Mouse (Mus musculus): ENCODE measurements at regions not wholly inside any gene's neighbourhood (a gene's known extent, or its start where the extent isn't known, plus 50 kb on each side); places are given as distances from the start of the nearest gene placed in this dataset.

DNA sequence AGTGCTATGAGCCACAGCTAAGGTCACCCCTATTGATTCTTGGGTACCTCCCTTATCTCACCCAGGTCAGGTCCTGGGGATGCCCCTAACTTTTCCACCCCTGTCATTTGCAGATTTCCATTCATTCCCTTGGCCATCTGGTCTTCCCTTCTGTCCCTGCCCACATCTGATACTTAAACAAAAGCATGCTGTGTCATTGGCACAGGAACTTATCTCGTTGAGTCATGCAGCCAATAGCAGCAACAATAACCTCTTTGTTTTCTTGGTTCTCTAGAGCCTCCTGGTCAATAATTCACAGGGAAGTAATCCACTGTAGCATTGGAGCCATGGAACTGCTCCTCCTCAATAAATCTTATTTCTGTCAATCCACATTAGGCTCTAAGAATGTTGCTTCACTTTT is 653.0 kb upstream of the Slc39a10 start:
- WGBS (ENCODE audit: insufficient replicate concordance), result 37% methylated on average over 1 of the region's 1 CpGs
- ATAC-seq (ENCODE audit: insufficient read depth) (no peak), DNase-seq (ENCODE audit: low read depth in 3 of 3, low spot score in 3 of 3) (no peak)
- no peaks in the 10 kb centered on the region for H3K36me3 ChIP-seq (replicated peaks; ENCODE audit: control insufficient read depth, insufficient read depth, low read depth)
- TF ChIP-seq EP300 (IDR thresholded peaks at IDR 0.05; ENCODE audit: low read depth) (no peak), CTCF (IDR thresholded peaks at IDR 0.05; ENCODE audit: low read depth) (no peak)
- H3K4me3 ChIP-seq (ENCODE audit: insufficient read depth in 1 of 2, low read depth in 2 of 2, low read length in 2 of 2), result no peak overlapping the region
- H3K27ac ChIP-seq, result no peak overlapping the region
- H3K27me3 ChIP-seq (ENCODE audit: control insufficient read depth, insufficient read depth, low read length), result no peaks in the 10 kb centered on the region
- no peaks in the 10 kb centered on the region for H3K4me1 ChIP-seq (replicated peaks; ENCODE audit: control insufficient read depth in 2 of 2, insufficient read depth in 2 of 2, low read length in 1 of 2)
- H3K9ac ChIP-seq (replicated peaks), result no peak overlapping the region
- H3K9me3 ChIP-seq (ENCODE audit: control insufficient read depth, low read length), result no peaks in the 10 kb centered on the region
- H3K4me2 ChIP-seq (ENCODE audit: low read depth), result no peak overlapping the region

- H3K36me3 ChIP-seq (replicated peaks; ENCODE audit: control insufficient read depth, insufficient read depth, low read depth), result no peaks in the 10 kb centered on the region
Observed at GRCm38 (mm10) chr1:47511426-47511825, 618.8 kb upstream of the Slc39a10 start.

DNA sequence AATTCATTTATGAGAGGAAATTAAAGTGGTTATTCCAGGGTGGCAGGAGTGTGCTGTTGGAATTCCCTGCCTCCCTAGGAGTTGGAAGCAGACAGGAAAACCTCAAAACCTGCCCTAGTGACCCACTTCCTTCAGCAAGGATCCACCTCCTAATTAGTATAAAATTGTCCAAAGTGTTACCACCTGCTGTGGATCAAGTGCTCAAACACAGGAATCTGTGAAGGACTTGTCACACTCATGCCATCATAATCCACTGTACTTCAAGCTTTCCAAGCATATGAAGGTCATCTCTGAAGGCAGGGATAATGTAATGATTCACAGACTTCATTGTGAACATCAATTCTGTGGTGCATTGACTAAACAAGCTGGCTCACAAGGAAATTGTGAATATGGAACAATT is 615.1 kb upstream of the Slc39a10 start:
- H3K4me2 ChIP-seq (ENCODE audit: low read depth), result no peak overlapping the region
- ATAC-seq (ENCODE audit: insufficient read depth) (no peak), DNase-seq (ENCODE audit: low read depth in 3 of 3, low spot score in 3 of 3) (no peak)
- TF ChIP-seq CTCF (IDR thresholded peaks at IDR 0.05; ENCODE audit: low read depth), result no peak
- no peak for TF ChIP-seq EP300 (IDR thresholded peaks at IDR 0.05; ENCODE audit: low read depth)
- no peaks in the 10 kb centered on the region for H3K4me1 ChIP-seq (replicated peaks; ENCODE audit: control insufficient read depth in 2 of 2, insufficient read depth in 2 of 2, low read length in 1 of 2)
- H3K27me3 ChIP-seq (ENCODE audit: control insufficient read depth, insufficient read depth, low read length), result no peaks in the 10 kb centered on the region
- H3K4me3 ChIP-seq (ENCODE audit: insufficient read depth in 1 of 2, low read depth in 2 of 2, low read length in 2 of 2), result no peak overlapping the region
- no peaks in the 10 kb centered on the region for H3K36me3 ChIP-seq (replicated peaks; ENCODE audit: control insufficient read depth, insufficient read depth, low read depth)
- no peak overlapping the region for H3K9ac ChIP-seq (replicated peaks)
- H3K9me3 ChIP-seq (ENCODE audit: control insufficient read depth, low read length), result no peaks in the 10 kb centered on the region
- no peak overlapping the region for H3K27ac ChIP-seq

More at GRCm38 (mm10) chr1:47511426-47511825, 618.8 kb upstream of the Slc39a10 start:
- Histone ChIP-seq H3K4me1 (replicated peaks; ENCODE audit: control insufficient read depth in 2 of 2, insufficient read depth in 2 of 2, low read length in 1 of 2) (no peaks in the 10 kb centered on the region), H3K4me3 (ENCODE audit: insufficient read depth in 1 of 2, low read depth in 2 of 2, low read length in 2 of 2) (no peak overlapping the region), H3K4me2 (ENCODE audit: low read depth) (no peak overlapping the region), H3K9ac (replicated peaks) (no peak overlapping the region), H3K9me3 (ENCODE audit: control insufficient read depth, low read length) (no peaks in the 10 kb centered on the region), H3K27me3 (ENCODE audit: control insufficient read depth, insufficient read depth, low read length) (no peaks in the 10 kb centered on the region), H3K27ac (no peak overlapping the region)
- ATAC-seq (ENCODE audit: insufficient read depth) (no peak), DNase-seq (ENCODE audit: low read depth in 3 of 3, low spot score in 3 of 3) (no peak)
- 70% methylated on average over 5 of the region's 5 CpGs for WGBS (ENCODE audit: insufficient replicate concordance)
- TF ChIP-seq EP300 (IDR thresholded peaks at IDR 0.05; ENCODE audit: low read depth) (no peak), CTCF (IDR thresholded peaks at IDR 0.05; ENCODE audit: low read depth) (no peak)

GRCm38 (mm10) chr1:47488581-47489204 is 596.0 kb upstream of the Slc39a10 start:
- ATAC-seq (ENCODE audit: insufficient read depth) (no peak), DNase-seq (ENCODE audit: low read depth in 3 of 3, low spot score in 3 of 3) (no peak)
- no peak overlapping the region for H3K9ac ChIP-seq (replicated peaks)
- WGBS (ENCODE audit: insufficient replicate concordance), result 57% methylated on average over 7 of the region's 7 CpGs
- no peaks in the 10 kb centered on the region for H3K36me3 ChIP-seq (replicated peaks; ENCODE audit: control insufficient read depth, insufficient read depth, low read depth)
- no peaks in the 10 kb centered on the region for H3K4me1 ChIP-seq (replicated peaks; ENCODE audit: control insufficient read depth in 2 of 2, insufficient read depth in 2 of 2, low read length in 1 of 2)
- H3K9me3 ChIP-seq (ENCODE audit: control insufficient read depth, low read length), result no peaks in the 10 kb centered on the region
- no peak overlapping the region for H3K27ac ChIP-seq
- H3K27me3 ChIP-seq (ENCODE audit: control insufficient read depth, insufficient read depth, low read length), result no peaks in the 10 kb centered on the region
- no peak overlapping the region for H3K4me3 ChIP-seq (ENCODE audit: insufficient read depth in 1 of 2, low read depth in 2 of 2, low read length in 2 of 2)
- no peak overlapping the region for H3K4me2 ChIP-seq (ENCODE audit: low read depth)
- no peak for TF ChIP-seq CTCF (IDR thresholded peaks at IDR 0.05; ENCODE audit: low read depth)
- no peak for TF ChIP-seq EP300 (IDR thresholded peaks at IDR 0.05; ENCODE audit: low read depth)

DNA sequence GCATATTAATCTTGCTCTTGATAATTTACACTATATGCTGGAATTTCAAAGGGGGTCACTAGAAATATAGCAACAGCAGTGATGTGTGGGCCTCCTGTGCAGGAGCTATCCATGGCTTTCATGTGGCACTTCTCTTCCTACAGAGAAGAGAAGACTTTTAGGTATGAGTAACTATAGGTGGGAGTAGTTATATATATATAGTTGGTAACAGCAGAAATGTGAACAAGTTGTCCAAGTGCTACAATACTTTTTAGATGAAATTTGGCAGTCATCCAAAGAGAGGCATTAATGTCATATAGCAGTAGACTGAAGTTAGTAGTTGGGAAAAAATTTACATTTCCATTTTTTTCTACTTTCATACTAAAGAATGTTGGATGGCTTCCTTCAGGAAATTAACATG is 593.4 kb upstream of the Slc39a10 start:
- Histone ChIP-seq H3K4me3 (ENCODE audit: insufficient read depth in 1 of 2, low read depth in 2 of 2, low read length in 2 of 2) (no peak overlapping the region), H3K27ac (no peak overlapping the region), H3K9ac (replicated peaks) (no peak overlapping the region), H3K36me3 (replicated peaks; ENCODE audit: control insufficient read depth, insufficient read depth, low read depth) (no peaks in the 10 kb centered on the region), H3K27me3 (ENCODE audit: control insufficient read depth, insufficient read depth, low read length) (no peaks in the 10 kb centered on the region), H3K4me1 (replicated peaks; ENCODE audit: control insufficient read depth in 2 of 2, insufficient read depth in 2 of 2, low read length in 1 of 2) (no peaks in the 10 kb centered on the region), H3K4me2 (ENCODE audit: low read depth) (no peak overlapping the region), H3K9me3 (ENCODE audit: control insufficient read depth, low read length) (no peaks in the 10 kb centered on the region)
- TF ChIP-seq CTCF (IDR thresholded peaks at IDR 0.05; ENCODE audit: low read depth), result no peak
- no peak for TF ChIP-seq EP300 (IDR thresholded peaks at IDR 0.05; ENCODE audit: low read depth)
- ATAC-seq (ENCODE audit: insufficient read depth) (no peak), DNase-seq (ENCODE audit: low read depth in 3 of 3, low spot score in 3 of 3) (no peak)

Data from liver, embryonic 14.5 days (tissue).